Mouse (Mus musculus): Measurements from ENCODE around the gene Rsl1d1.

- TF ChIP-seq POLR2A (IDR thresholded peaks at IDR 0.05; ENCODE audit: extremely low read depth, insufficient read depth, low read length), result no peak
- peak; percentile 32; the same call in 1 of the 2 replicates for TF ChIP-seq CTCF (IDR thresholded peaks at IDR 0.05; ENCODE audit: low read depth, low read length)
Observed at GRCm38 (mm10) chr16:11174671-11175081, 28.5 kb downstream of the Rsl1d1 start.
